In the genomic region with DNA sequence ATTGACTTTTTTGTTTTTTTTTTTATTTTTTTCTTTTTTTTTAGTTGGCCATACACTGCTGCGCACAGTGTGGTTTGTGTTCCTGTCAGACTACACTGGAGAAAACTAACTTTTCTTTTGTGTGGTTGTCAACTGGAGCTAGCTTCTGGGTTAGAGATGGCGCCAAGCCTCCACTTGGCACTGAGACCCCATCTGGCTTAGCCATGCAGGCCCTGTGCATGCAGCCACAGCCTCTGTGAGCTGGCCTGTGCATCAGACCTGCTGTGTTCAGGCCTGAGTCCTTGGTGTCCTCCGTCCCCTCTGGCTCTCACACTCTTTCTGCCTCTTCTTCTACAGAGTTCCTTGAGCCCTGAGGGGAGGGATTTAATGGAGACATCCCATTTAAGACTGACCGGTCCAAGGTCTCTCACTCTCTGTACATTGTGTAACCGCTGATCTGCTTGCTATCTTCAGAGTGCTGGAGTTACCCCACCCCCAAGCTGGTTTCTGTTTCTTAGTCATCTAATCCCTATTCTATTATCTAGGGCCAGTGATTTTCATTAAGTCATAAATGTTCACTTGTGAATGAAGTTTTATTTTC, we compare ENCODE assay signal across 20 mouse cellular contexts. TPM values are rescaled to one million over a fixed set of nuclear protein-coding genes. Genes with fewer than 3 reads are reported as not detected.
DNase-seq lines count a peak whose midpoint lies in the region; ATAC-seq and TF ChIP-seq lines count a peak whose summit lies in the region.
"Had no signal": no experiment of that assay in that cellular context is flagged by ENCODE, and none has a peak within 500 bp of the region (broad histone marks: within the 10 kb centered on the region; RNA-seq: fewer than 3 reads in every experiment).

No protein-coding gene starts in this region.

- H3K4me2 ChIP-seq in hindbrain, embryonic 14.5 days (replicated peaks), result no peak overlapping the region
- no peak overlapping the region for H3K4me2 ChIP-seq in heart, embryonic 12.5 days
- H3K4me2 ChIP-seq: heart, embryonic 15.5 days; limb, embryonic 12.5 days; liver, embryonic 12.5 days; midbrain, embryonic 12.5 days had no signal

- H3K9me3 ChIP-seq in hindbrain, embryonic 14.5 days (ENCODE audit: control insufficient read depth, low read length), result no peaks in the 10 kb centered on the region
- H3K9me3 ChIP-seq in hindbrain, embryonic 10.5 days, result no peaks in the 10 kb centered on the region
- no peaks in the 10 kb centered on the region for H3K9me3 ChIP-seq in heart, embryonic 12.5 days (replicated peaks)
- H3K9me3 ChIP-seq: forebrain, embryonic 10.5 days; heart, embryonic 15.5 days; limb, embryonic 12.5 days; liver, embryonic 12.5 days; midbrain, embryonic 12.5 days had no signal

- peak; percentile 51; the same call in 1 of the 2 replicates for ATAC-seq in hindbrain, embryonic 14.5 days (ENCODE audit: low FRiP score)
- ATAC-seq in heart, embryonic 12.5 days (ENCODE audit: insufficient number of reproducible peaks, low FRiP score), result no peak
- no peak for ATAC-seq in erythroblast, adult 5-6 weeks (replicated peaks; ENCODE audit: low FRiP score, poor library complexity, severe bottlenecking)
- ATAC-seq: liver, embryonic 12.5 days had no signal

- 79% methylated on average over 5 of the region's 5 CpGs for WGBS in hindbrain, embryonic 14.5 days
- 85% methylated on average over 5 of the region's 5 CpGs for WGBS in hindbrain, embryonic 10.5 days
- 62% methylated on average over 5 of the region's 5 CpGs for WGBS in thymus, adult 2 months
- WGBS in heart, embryonic 12.5 days, result 86% methylated on average over 5 of the region's 5 CpGs

- no peak for TF ChIP-seq POLR2A in thymus, adult 2 months (IDR thresholded peaks at IDR 0.05; ENCODE audit: control insufficient read depth, extremely low read depth, insufficient read depth, low read length, poor library complexity)

- DNase-seq in adrenal gland, adult 2 months, result peak; percentile 27
- no peak for DNase-seq in adrenal gland, adult 8-10 months
- DNase-seq in hindbrain, embryonic 14.5 days (ENCODE audit: low spot score), result no peak
- no peak for DNase-seq in hindbrain, embryonic 10.5 days (ENCODE audit: low spot score)
- DNase-seq in thymus, adult 2 months, result peak; percentile 21
- no peak for DNase-seq in thymus, postnatal 10 days (ENCODE audit: low spot score in 2 of 2)
- DNase-seq: cerebellum, adult 11-12 months; gastrocnemius, adult 2 months; heart, postnatal 36 days; kidney, adult 8-10 months; kidney, postnatal 14 days; lung, adult 18-20 months; lung, postnatal 10 days had no signal

- H3K27ac ChIP-seq in hindbrain, embryonic 14.5 days, result no peak overlapping the region
- H3K27ac ChIP-seq in hindbrain, embryonic 10.5 days, result no peak overlapping the region
- H3K27ac ChIP-seq in thymus, adult 2 months (ENCODE audit: control insufficient read depth, insufficient read depth, low read length), result peak overlapping the region; percentile 76
- no peak overlapping the region for H3K27ac ChIP-seq in heart, embryonic 12.5 days (ENCODE audit: poor library complexity, severe bottlenecking)
- H3K27ac ChIP-seq: forebrain, embryonic 10.5 days; gastrocnemius, adult 2 months; heart, embryonic 15.5 days; limb, embryonic 12.5 days; liver, embryonic 12.5 days; midbrain, embryonic 12.5 days had no signal

- no peaks in the 10 kb centered on the region for H3K36me3 ChIP-seq in hindbrain, embryonic 14.5 days (replicated peaks; ENCODE audit: control insufficient read depth, insufficient read depth)
- peaks cover 18% of the 10 kb centered on the region for H3K36me3 ChIP-seq in hindbrain, embryonic 10.5 days
- H3K36me3 ChIP-seq in thymus, adult 2 months (ENCODE audit: control insufficient read depth, insufficient read depth, low read length), result no peaks in the 10 kb centered on the region
- no peaks in the 10 kb centered on the region for H3K36me3 ChIP-seq in heart, embryonic 12.5 days
- H3K36me3 ChIP-seq: forebrain, embryonic 10.5 days; heart, embryonic 15.5 days; limb, embryonic 12.5 days; liver, embryonic 12.5 days had no signal

- no peak for TF ChIP-seq CTCF in thymus, adult 2 months (IDR thresholded peaks at IDR 0.05; ENCODE audit: borderline replicate concordance, control insufficient read depth, extremely low read depth, insufficient read depth, low read length, poor library complexity)

- peaks cover 13% of the 10 kb centered on the region; the same call in 1 of the 2 replicates for H3K4me1 ChIP-seq in hindbrain, embryonic 14.5 days (replicated peaks; ENCODE audit: control insufficient read depth, insufficient read depth, low read length)
- H3K4me1 ChIP-seq in hindbrain, embryonic 10.5 days (replicated peaks), result peaks cover 11% of the 10 kb centered on the region
- H3K4me1 ChIP-seq in thymus, adult 2 months (replicated peaks; ENCODE audit: control insufficient read depth, insufficient read depth, low read length), result peaks cover 30% of the 10 kb centered on the region
- H3K4me1 ChIP-seq in heart, embryonic 12.5 days (replicated peaks), result no peaks in the 10 kb centered on the region
- H3K4me1 ChIP-seq: heart, embryonic 15.5 days; limb, embryonic 12.5 days; liver, embryonic 12.5 days had no signal

- H3K4me3 ChIP-seq in hindbrain, embryonic 14.5 days (replicated peaks; ENCODE audit: low read length), result no peak overlapping the region
- H3K4me3 ChIP-seq in hindbrain, embryonic 10.5 days, result no peak overlapping the region
- H3K4me3 ChIP-seq in thymus, adult 2 months (ENCODE audit: control insufficient read depth, insufficient read depth, low read length), result no peak overlapping the region
- H3K4me3 ChIP-seq in heart, embryonic 12.5 days, result no peak overlapping the region
- H3K4me3 ChIP-seq: forebrain, embryonic 10.5 days; gastrocnemius, adult 2 months; heart, embryonic 15.5 days; limb, embryonic 12.5 days; liver, embryonic 12.5 days; midbrain, embryonic 12.5 days had no signal

- H3K27me3 ChIP-seq in hindbrain, embryonic 14.5 days (ENCODE audit: control insufficient read depth, insufficient read depth, low read length), result no peaks in the 10 kb centered on the region
- H3K27me3 ChIP-seq in hindbrain, embryonic 10.5 days (ENCODE audit: insufficient read depth, poor library complexity, severe bottlenecking), result no peaks in the 10 kb centered on the region
- H3K27me3 ChIP-seq in thymus, adult 2 months (ENCODE audit: control insufficient read depth, insufficient read depth, low read length), result no peaks in the 10 kb centered on the region
- no peaks in the 10 kb centered on the region for H3K27me3 ChIP-seq in heart, embryonic 12.5 days (replicated peaks)
- H3K27me3 ChIP-seq: heart, embryonic 15.5 days; limb, embryonic 12.5 days; midbrain, embryonic 12.5 days had no signal

- no peak overlapping the region for H3K9ac ChIP-seq in hindbrain, embryonic 14.5 days
- no peak overlapping the region for H3K9ac ChIP-seq in heart, embryonic 12.5 days
- H3K9ac ChIP-seq: heart, embryonic 15.5 days; limb, embryonic 12.5 days; liver, embryonic 12.5 days; midbrain, embryonic 12.5 days had no signal

RNA-seq across cellular contexts. Expression of a gene that starts 53.6 kb away (rescaled TPM):
- 10 to 100 TPM; 48.4 to 54.0 TPM for total RNA-seq in adrenal gland, adult 2 months (2021)
- 9.7 and 11.3 TPM in 2 replicates for polyA plus RNA-seq in adrenal gland, adult 2 months (2012; rRNA removed)
- total RNA-seq in adrenal gland, adult 8-10 months (2022), result 10 to 100 TPM; 38.9 to 49.3 (median 46.3) TPM
- 100 and 120 TPM in 2 replicates for polyA plus RNA-seq in hindbrain, embryonic 14.5 days (2014; fragmentation: Nextera tagmentation; extraction: Ambion mirVana)
- 115 and 142 TPM in 2 replicates for polyA plus RNA-seq in hindbrain, embryonic 10.5 days (2016; fragmentation: Nextera tagmentation; extraction: Ambion mirVana)
- 11.6 and 12.4 TPM in 2 replicates for polyA plus RNA-seq in thymus, adult 2 months (2012; rRNA removed)
- polyA plus RNA-seq in heart, embryonic 12.5 days (2016; fragmentation: Nextera tagmentation; extraction: Ambion mirVana), result 138 and 139 TPM in 2 replicates
- total RNA-seq in erythroblast, adult 5-6 weeks (2015; ENCODE audit: low replicate concordance), result 9.0 and 11.1 TPM in 2 replicates
- 6.6 and 8.4 TPM in 2 replicates for total RNA-seq in erythroblast, adult 5-6 weeks (2017; ENCODE audit: low replicate concordance)

Comparison
In these comparisons a context has a peak if more than half of its experiments do, and no peak if none do; other contexts are left out.
1. DNase-seq: peak in adrenal gland, adult 2 months (single experiment) and thymus, adult 2 months (single experiment); none in adrenal gland, adult 8-10 months (single experiment), hindbrain, embryonic 14.5 days (single experiment), hindbrain, embryonic 10.5 days (single experiment) and thymus, postnatal 10 days (0 of 2).